Mouse (Mus musculus): Measurements from ENCODE around the gene Crygb.

DNA sequence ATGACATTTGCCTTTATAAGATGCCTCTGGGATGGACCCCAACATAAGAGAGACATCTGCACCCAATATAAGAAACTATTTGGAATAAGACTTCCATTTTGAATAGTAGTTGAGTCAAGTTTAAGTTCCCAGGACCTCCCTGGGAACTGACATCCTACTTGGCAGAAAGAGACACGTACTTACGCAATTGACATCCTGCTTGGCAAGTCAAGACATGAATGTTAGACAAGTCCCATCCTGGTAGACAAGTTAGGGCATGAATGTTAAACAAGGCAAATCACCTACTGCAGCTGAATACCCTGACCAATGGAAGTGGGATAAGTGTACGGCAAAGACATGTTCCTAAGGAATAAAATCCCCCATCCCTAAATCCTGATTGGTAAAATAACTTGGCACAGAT, 40.3 kb downstream of the Crygb start:
- TF ChIP-seq CTCF (IDR thresholded peaks at IDR 0.05; ENCODE audit: borderline replicate concordance, extremely low read depth, insufficient read depth, insufficient read length) (no peak), POLR2A (IDR thresholded peaks at IDR 0.05; ENCODE audit: borderline replicate concordance, extremely low read depth, insufficient read depth, insufficient read length, poor library complexity, severe bottlenecking) (no peak)

Data from brain, embryonic 14.5 days (tissue).